Mouse (Mus musculus): ENCODE results near the gene Olfr76. TPM values are rescaled to one million over a fixed set of nuclear protein-coding genes. Genes with fewer than 3 reads are reported as not detected.
"Not testable (repeated sequence)": the region's sequence is repeated elsewhere in the genome, so short reads cannot be mapped to it uniquely, and the experiment has no call there.

Gene Olfr76
- not detected in 2 replicates for total RNA-seq (2017)

DNA sequence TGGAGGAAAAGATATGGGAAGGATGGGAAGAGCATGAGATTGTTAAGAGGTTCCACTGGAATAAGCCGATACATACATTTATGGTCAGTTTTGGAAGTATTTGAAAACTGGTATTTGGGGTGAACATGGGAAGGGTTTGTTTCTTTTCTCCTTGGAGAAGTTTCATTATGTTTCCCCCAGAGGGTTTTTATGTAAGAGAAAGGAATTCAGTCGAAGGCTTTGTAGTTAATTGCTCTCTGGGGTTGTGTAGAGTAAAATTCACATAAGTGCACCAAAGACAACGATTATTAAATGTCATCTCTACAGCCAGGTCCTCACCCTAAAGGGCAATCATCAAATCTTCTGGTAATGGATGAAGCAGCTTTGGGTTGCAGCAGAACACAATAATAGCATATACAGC, at the start of gene Olfr76:
Gene Olfr76 (minus strand): TSS at position 101 of the 400 bp plus-strand sequence.
- no peak for ATAC-seq (replicated peaks in 1 of 2; ENCODE audit: insufficient read depth in 1 of 2, low FRiP score in 2 of 2, low TSS enrichment in 1 of 2, low read depth in 1 of 2, poor library complexity in 2 of 2, severe bottlenecking in 2 of 2)

DNA sequence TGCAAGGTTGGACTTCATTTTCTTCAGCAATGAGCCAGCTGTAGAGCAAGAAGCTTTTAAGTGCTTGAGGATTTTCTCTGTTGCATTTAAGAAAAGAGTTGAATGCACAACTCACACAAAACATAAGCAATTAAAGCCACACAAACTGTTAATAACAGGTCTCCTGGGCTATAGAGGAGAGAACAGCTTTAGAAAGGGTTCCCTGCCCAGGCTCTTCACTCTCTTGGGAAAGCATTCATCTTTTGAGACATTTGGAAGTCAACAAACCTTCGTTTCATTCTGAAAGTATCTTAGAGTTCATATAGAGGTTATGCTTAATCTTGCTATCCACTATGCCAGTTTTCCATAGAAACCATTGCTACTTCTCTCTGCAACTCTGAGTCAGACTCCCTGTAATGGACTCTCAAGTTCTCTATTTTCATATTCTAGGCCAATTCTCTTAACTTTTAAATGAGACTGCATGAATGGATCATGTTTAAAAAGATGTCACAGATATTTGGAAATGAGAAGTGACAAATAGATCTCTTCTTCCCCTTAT, 47.1 kb upstream of the Olfr76 start, which contains the start of gene Olfr1555-ps1:
Gene Olfr1555-ps1 (minus strand): TSS at position 51 of the 538 bp plus-strand sequence.
- ATAC-seq (replicated peaks in 1 of 2; ENCODE audit: insufficient read depth in 1 of 2, low FRiP score in 2 of 2, low TSS enrichment in 1 of 2, low read depth in 1 of 2, poor library complexity in 2 of 2, severe bottlenecking in 2 of 2), result not testable (repeated sequence)

DNA sequence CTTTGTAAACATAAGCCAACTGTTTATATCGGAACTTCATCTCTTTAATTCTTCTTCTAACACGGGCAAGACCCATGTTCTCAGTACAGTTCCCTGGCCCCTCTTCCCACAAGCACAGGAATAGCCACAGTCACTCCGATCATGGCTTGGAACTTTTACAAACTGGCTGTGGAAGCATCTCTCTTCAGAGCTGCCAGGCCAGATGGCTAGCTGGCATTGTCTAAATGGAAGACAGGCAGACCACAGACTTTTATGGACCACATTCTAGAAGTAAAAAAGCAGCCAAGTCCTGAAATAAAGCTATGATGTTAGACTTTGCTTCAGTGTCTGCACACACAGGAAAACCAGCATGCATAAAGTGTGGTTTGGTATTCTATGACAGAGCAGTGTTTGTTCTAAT, 22.4 kb upstream of the Olfr76 start:
- ATAC-seq (replicated peaks in 1 of 2; ENCODE audit: insufficient read depth in 1 of 2, low FRiP score in 2 of 2, low TSS enrichment in 1 of 2, low read depth in 1 of 2, poor library complexity in 2 of 2, severe bottlenecking in 2 of 2), result no peak

DNA sequence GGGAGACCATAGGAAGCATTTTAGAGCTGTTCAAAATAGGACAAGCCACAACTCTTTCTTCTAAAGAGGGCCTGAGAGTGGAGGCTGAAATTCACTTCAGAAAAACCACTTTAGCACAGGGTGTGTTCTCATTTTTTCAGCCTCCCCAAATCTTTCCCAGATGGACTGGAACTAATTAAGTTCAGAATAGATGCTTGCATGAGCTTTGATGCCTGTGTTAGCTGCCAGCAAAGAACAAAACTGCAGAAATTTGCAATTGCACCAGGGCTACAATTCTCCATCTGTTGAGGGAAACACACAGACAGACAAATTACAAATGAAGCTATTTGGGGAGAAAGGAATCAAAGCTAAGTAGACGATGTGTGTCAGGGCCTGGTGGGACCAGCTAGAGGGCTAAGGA, 20.4 kb upstream of the Olfr76 start:
- no peak for ATAC-seq (replicated peaks in 1 of 2; ENCODE audit: insufficient read depth in 1 of 2, low FRiP score in 2 of 2, low TSS enrichment in 1 of 2, low read depth in 1 of 2, poor library complexity in 2 of 2, severe bottlenecking in 2 of 2)

DNA sequence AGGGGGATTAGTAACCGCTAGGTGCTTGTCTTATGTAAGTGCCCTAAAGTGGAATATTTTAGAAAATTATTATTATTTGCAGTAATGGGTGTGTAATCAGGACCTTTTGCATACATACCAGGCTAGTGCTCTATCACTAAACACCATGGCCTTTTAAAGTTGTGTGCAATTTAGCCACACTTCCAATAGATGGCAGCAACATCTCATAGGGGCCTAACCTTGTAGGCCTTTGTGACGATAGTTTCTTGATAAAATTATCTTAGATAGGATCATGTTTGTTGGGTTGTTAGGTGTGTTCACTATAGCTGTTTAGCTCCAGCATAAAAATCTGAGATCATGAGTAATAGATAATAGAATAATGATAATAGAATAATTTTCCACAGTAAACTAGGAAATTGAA, 11.3 kb upstream of the Olfr76 start:
- peak; percentile 66 to 69 for ATAC-seq (replicated peaks in 1 of 2; ENCODE audit: insufficient read depth in 1 of 2, low FRiP score in 2 of 2, low TSS enrichment in 1 of 2, low read depth in 1 of 2, poor library complexity in 2 of 2, severe bottlenecking in 2 of 2)

DNA sequence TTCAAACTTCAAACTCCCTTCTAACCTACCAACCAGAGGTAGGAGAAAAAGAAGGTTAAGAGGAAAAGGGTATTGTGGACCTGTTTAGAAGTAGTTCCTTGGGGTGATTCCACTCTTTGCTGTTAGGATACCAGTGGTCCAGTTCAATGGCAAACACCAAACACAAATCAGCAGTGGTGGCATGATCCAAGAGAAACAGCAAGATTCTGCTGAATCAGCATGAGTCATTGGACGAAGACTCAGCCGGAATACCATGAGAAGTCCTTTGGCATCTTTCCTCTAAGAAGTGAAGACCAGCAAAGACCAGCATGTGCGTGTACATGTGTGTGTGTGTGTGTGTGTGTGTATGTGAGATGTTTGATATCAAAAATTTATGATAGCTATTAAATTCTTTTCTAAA, 6.5 kb downstream of the Olfr76 start:
- no peak for ATAC-seq (replicated peaks in 1 of 2; ENCODE audit: insufficient read depth in 1 of 2, low FRiP score in 2 of 2, low TSS enrichment in 1 of 2, low read depth in 1 of 2, poor library complexity in 2 of 2, severe bottlenecking in 2 of 2)

DNA sequence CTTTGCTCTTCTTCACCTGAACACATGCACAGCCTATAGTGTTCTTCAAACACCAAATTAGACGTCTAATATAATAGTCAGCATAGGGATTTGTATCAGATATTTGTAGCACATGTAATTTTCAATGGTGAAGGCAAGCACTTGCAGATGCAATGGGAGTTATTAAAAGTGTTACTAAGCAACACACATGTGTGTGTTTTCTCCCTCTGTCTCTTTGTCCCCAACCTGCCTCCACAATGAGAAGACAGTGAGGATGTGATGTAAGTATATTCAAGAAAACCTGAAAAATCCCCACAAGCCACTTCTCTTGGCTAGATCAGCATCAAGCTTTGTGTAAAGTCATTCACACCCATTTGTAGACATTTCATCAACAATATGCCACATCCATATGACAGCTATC, 7.2 kb downstream of the Olfr76 start, which contains the start of gene Olfr1428:
Gene Olfr1428 (minus strand): TSS at position 101 of the 400 bp plus-strand sequence.
- no peak for ATAC-seq (replicated peaks in 1 of 2; ENCODE audit: insufficient read depth in 1 of 2, low FRiP score in 2 of 2, low TSS enrichment in 1 of 2, low read depth in 1 of 2, poor library complexity in 2 of 2, severe bottlenecking in 2 of 2)

DNA sequence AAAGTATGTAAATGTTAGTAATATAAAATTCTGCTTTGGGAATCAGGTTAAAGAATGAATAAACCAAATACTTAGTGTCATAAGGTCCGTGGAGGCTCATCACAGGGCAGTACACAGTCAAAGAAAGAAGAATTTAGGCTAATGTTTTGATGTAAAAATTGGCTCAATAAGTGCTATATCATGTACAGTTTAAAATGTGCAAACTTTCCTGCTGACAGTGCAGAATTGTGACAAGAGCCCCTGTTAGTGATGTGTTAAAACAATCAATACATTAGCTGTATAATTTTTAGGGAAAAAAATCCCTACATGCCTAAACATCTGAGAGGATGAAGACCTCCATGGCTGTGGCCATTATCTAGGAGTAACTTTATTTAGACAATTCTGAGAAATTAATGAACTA, 9.2 kb downstream of the Olfr76 start:
- no peak for ATAC-seq (replicated peaks in 1 of 2; ENCODE audit: insufficient read depth in 1 of 2, low FRiP score in 2 of 2, low TSS enrichment in 1 of 2, low read depth in 1 of 2, poor library complexity in 2 of 2, severe bottlenecking in 2 of 2)

DNA sequence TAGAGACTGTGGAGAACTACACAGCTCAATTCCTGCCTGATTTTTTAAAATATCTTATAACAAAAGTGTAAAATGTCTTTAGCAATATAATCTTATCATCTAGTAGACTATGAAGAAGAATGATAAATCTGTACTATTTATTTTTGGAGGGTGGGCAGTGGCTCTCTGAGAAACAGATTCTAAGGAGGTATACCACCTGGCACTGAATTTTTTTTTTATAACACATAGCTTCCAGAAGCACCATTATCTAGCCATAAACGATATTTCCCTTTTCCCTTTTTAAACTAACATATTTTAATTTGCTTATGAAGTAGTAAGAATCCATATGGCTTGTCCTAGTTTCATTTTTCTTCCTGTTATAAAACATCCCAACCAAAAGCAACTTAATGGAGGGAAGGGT, 18.5 kb downstream of the Olfr76 start:
- ATAC-seq (replicated peaks in 1 of 2; ENCODE audit: insufficient read depth in 1 of 2, low FRiP score in 2 of 2, low TSS enrichment in 1 of 2, low read depth in 1 of 2, poor library complexity in 2 of 2, severe bottlenecking in 2 of 2), result no peak

DNA sequence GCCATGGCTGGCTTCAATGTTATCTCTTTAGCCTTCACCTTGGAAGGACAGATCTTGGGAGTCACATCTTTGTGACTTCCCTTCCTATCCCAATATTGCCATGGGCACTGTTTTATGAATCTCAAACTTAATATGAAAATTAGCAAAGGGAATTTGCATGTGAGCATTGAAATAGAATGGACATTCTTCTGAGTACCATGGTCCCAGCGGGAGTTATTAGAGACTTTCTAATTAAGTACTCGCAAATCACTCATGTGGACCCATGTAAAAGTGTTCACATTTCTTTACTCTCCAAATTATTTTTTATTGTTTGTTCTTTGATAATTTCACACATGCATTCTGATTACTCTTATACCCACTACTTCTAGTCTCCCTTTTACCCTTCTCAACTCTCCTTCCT, 19.8 kb downstream of the Olfr76 start, which contains the start of gene Olfr1427:
Gene Olfr1427 (minus strand): TSS at position 101 of the 400 bp plus-strand sequence.
- ATAC-seq (replicated peaks in 1 of 2; ENCODE audit: insufficient read depth in 1 of 2, low FRiP score in 2 of 2, low TSS enrichment in 1 of 2, low read depth in 1 of 2, poor library complexity in 2 of 2, severe bottlenecking in 2 of 2), result no peak

DNA sequence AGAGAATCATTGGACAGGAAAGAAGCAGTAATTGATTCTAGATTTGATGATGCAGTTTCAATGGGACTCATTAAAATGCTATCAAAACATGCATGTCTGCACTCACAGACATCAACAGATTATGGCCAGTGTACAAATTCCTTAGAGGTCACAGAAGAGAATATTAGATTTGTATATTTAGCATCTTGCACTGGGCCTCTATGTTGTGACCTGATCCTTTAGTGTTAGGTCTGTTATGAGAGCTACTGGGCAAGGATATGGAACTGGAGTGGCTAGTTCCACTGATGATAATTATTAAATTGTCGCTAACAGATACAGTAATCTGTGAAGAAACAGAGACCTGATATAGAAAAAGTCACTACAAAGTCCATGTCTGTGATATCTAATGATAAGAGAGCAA, 31.1 kb downstream of the Olfr76 start, which contains the start of gene Olfr1426:
Gene Olfr1426 (minus strand): TSS at position 101 of the 400 bp plus-strand sequence.
- ATAC-seq (replicated peaks in 1 of 2; ENCODE audit: insufficient read depth in 1 of 2, low FRiP score in 2 of 2, low TSS enrichment in 1 of 2, low read depth in 1 of 2, poor library complexity in 2 of 2, severe bottlenecking in 2 of 2), result no peak

DNA sequence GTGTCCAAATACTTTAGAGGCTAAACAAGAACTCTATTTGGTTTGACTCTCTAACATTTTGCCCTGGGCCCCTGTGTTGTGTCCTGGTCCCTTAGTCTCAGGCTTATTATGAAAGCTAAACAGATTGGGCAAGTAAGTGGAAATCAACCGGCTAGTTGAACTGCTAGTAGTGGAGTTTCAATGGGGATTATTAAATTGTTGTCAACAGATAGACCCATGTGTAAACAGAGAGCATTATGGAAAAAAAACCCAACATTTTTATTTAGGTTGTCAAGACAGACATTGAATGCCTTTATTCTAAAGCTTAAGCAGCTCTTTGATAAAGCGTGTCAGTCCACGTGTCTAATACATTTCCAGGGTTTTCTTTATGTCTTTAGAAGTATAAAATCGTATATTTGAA, 45.4 kb downstream of the Olfr76 start, which contains the start of gene Olfr1425:
Gene Olfr1425 (minus strand): TSS at position 101 of the 400 bp plus-strand sequence.
- not testable (repeated sequence) for ATAC-seq (replicated peaks in 1 of 2; ENCODE audit: insufficient read depth in 1 of 2, low FRiP score in 2 of 2, low TSS enrichment in 1 of 2, low read depth in 1 of 2, poor library complexity in 2 of 2, severe bottlenecking in 2 of 2)

DNA sequence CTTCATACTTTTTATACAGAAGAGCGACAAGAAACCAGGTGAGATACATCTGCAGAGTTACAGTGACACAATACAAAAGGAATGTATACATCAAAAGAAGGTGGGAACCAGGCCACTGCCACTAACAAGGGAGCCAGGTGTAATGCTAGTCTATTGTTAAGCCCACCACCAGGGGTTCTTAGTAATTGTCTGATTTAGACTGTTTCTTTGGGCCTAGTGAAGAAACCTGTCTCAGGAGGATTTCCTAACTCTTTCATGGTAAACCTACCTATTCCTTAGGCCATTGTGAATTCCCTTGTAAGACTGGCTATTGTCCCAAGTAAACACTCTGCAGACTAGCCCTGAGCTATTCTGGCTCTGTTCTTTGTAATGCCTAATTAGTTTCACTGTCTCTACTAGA, 53.5 kb downstream of the Olfr76 start:
- ATAC-seq (replicated peaks in 1 of 2; ENCODE audit: insufficient read depth in 1 of 2, low FRiP score in 2 of 2, low TSS enrichment in 1 of 2, low read depth in 1 of 2, poor library complexity in 2 of 2, severe bottlenecking in 2 of 2), result not testable (repeated sequence)

Other genes starting within 250 kb of the Olfr76 start
- gene Olfr1419, start 248.1 kb downstream of the Olfr76 start, total RNA-seq (2017), result not detected in 2 replicates
- not detected in 2 replicates for gene Olfr1420, start 236.6 kb downstream of the Olfr76 start, total RNA-seq (2017)
- 14.8 and 14.9 TPM in 2 replicates for gene Patl1, start 210.8 kb downstream of the Olfr76 start, total RNA-seq (2017)
- gene Osbp, start 157.3 kb downstream of the Olfr76 start, total RNA-seq (2017), result 35.0 and 39.5 TPM in 2 replicates
- gene Olfr1423, start 81.9 kb downstream of the Olfr76 start, total RNA-seq (2017), result not detected in 2 replicates
- not detected in 2 replicates for gene Olfr1424, start 60.5 kb downstream of the Olfr76 start, total RNA-seq (2017)
- gene Olfr1425, start 45.5 kb downstream of the Olfr76 start, total RNA-seq (2017), result not detected in 2 replicates
- gene Olfr1426, start 31.2 kb downstream of the Olfr76 start, total RNA-seq (2017), result not detected in 2 replicates
- not detected in 2 replicates for gene Olfr1427, start 19.9 kb downstream of the Olfr76 start, total RNA-seq (2017)
- not detected in 2 replicates for gene Olfr1428, start 7.3 kb downstream of the Olfr76 start, total RNA-seq (2017)
- not detected in 2 replicates for gene Olfr1555-ps1, start 46.9 kb upstream of the Olfr76 start, total RNA-seq (2017)
- not detected in 2 replicates for gene Olfr1431, start 77.4 kb upstream of the Olfr76 start, total RNA-seq (2017)
- gene Olfr1432, start 109.4 kb upstream of the Olfr76 start, total RNA-seq (2017), result not detected in 2 replicates
- not detected in 2 replicates for gene Olfr262, start 118.5 kb upstream of the Olfr76 start, total RNA-seq (2017)
- not detected in 2 replicates for gene Olfr235, start 137.8 kb upstream of the Olfr76 start, total RNA-seq (2017)
- gene Olfr1434, start 156.7 kb upstream of the Olfr76 start, total RNA-seq (2017), result not detected in 2 replicates
- not detected in 2 replicates for gene Olfr1436, start 175.9 kb upstream of the Olfr76 start, total RNA-seq (2017)
- not detected in 2 replicates for gene Olfr1437, start 201.9 kb upstream of the Olfr76 start, total RNA-seq (2017)
- gene Olfr1438-ps1, start 212.7 kb upstream of the Olfr76 start, total RNA-seq (2017), result not detected in 2 replicates

Data from hematopoietic stem cell, adult 5-6 weeks (primary cell).